Mouse (Mus musculus): ENCODE measurements around the gene Taf1c.

- TF ChIP-seq CTCF (IDR thresholded peaks at IDR 0.05; ENCODE audit: control insufficient read depth, insufficient read depth, insufficient replicate concordance, low read depth, low read length) (no peak), POLR2A (IDR thresholded peaks at IDR 0.05; ENCODE audit: control insufficient read depth, low read depth, low read length) (no peak)
Observed at GRCm38 (mm10) chr8:119620116-119620840, 15.3 kb upstream of the Taf1c start.
